Mouse (Mus musculus) thymus, adult 2 months (tissue): ENCODE measurements around the gene 5830411N06Rik. TPM values are rescaled to one million over a fixed set of nuclear protein-coding genes. Genes with fewer than 3 reads are reported as not detected.

Source experiments
- DNase-seq: peaks from one replicate; pipeline ENCODE4 v3.0.0; 2021
- H3K27ac ChIP-seq: fragments of 200-500 bp; 2 replicates; pipeline ENCODE4 v1.5.1; 2012; ENCODE audit warnings: low read length, control low read depth; ENCODE audit not compliant: control insufficient read depth, insufficient read depth
- H3K27me3 ChIP-seq: fragments of 200-500 bp; 2 replicates; pipeline ENCODE4 v1.6.1; 2012; ENCODE audit warnings: mild to moderate bottlenecking, low read length, moderate library complexity, mixed read lengths; ENCODE audit not compliant: control insufficient read depth, insufficient read depth
- H3K36me3 ChIP-seq: fragments of 200-500 bp; 2 replicates; pipeline ENCODE4 v1.6.1; 2012; ENCODE audit warnings: mild to moderate bottlenecking, low read length, moderate library complexity; ENCODE audit not compliant: control insufficient read depth, insufficient read depth
- H3K4me1 ChIP-seq: fragments of 200-500 bp; replicated peaks from 2 replicates; pipeline ENCODE4 v1.6.1; 2012; ENCODE audit warnings: low read length; ENCODE audit not compliant: control insufficient read depth, insufficient read depth
- H3K4me3 ChIP-seq: fragments of 200-500 bp; 2 replicates; pipeline ENCODE4 v1.5.1; 2012; ENCODE audit warnings: mild to moderate bottlenecking, low read length, control low read depth, moderate library complexity; ENCODE audit not compliant: control insufficient read depth, insufficient read depth
- CTCF ChIP-seq: fragments of 200-500 bp; IDR thresholded peaks from 2 replicates; pipeline ENCODE4 v1.5.1; 2012; ENCODE audit warnings: mild to moderate bottlenecking, control low read depth, low read length, moderate library complexity, borderline replicate concordance; ENCODE audit not compliant: control insufficient read depth, poor library complexity, insufficient read depth; ENCODE audit errors: extremely low read depth
- POLR2A ChIP-seq: fragments of 200-500 bp; IDR thresholded peaks from 2 replicates; pipeline ENCODE4 v1.6.1; 2012; ENCODE audit warnings: mild to moderate bottlenecking, low read length, control low read depth, moderate library complexity; ENCODE audit not compliant: control insufficient read depth, poor library complexity, insufficient read depth; ENCODE audit errors: extremely low read depth
- WGBS: fragments of 180-500 bp; shearing (Covaris S2); methylation state at CpG from one replicate; pipeline ENCODE4 v1.1.7; 2018; 5-methylcytosine and 5-hydroxymethylcytosine counted together
- polyA plus RNA-seq: library from polyadenylated mRNA; depleted of rRNA; stranded (reverse); fragments of >200 nt; gene quantifications from 2 replicates; pipeline ENCODE4 v1.2.3, GENCODE M21; 2012; rRNA removed

5830411N06Rik gene
- 21.4 and 23.9 TPM in 2 replicates for polyA plus RNA-seq

- WGBS: 80% methylated on average over 4 of the region's 4 CpGs
- TF ChIP-seq CTCF (no peak), POLR2A (no peak)
Observed at GRCm38 (mm10) chr7:140247216-140247615, at the start of gene 5830411N06Rik. TSS of gene 5830411N06Rik (plus strand) at chr7:140247284.

GRCm38 (mm10) chr7:140201090-140201489 is 46.0 kb upstream of the 5830411N06Rik start:
- 91% methylated on average over 4 of the region's 4 CpGs for WGBS
- H3K4me1 ChIP-seq: peaks cover 20% of the 10 kb centered on the region

More at GRCm38 (mm10) chr7:140247216-140247615, at the start of gene 5830411N06Rik:
- H3K4me3 ChIP-seq: no peak within 1 kb of the TSS
- H3K27ac ChIP-seq: no peak within 1 kb of the TSS
- H3K4me1 ChIP-seq: no peaks in the 10 kb centered on the region
- H3K27me3 ChIP-seq: no peaks in the 10 kb centered on the region
- DNase-seq: no peak
- H3K36me3 ChIP-seq: no peaks in the 10 kb centered on the region

GRCm38 (mm10) chr7:140205864-140206263 is 41.2 kb upstream of the 5830411N06Rik start, which contains the start of gene Olfr524:
TSS of gene Olfr524 (minus strand) at chr7:140205964.
- TF ChIP-seq POLR2A (no peak), CTCF (no peak)
- Histone ChIP-seq H3K4me3 (no peak within 1 kb of the TSS), H3K36me3 (no peaks in the 10 kb centered on the region), H3K27me3 (no peaks in the 10 kb centered on the region), H3K4me1 (peaks cover 39% of the 10 kb centered on the region), H3K27ac (peak within 1 kb of the TSS; percentile 54; the same call in 1 of the 2 replicates)
- DNase-seq: no peak

More at GRCm38 (mm10) chr7:140201090-140201489, 46.0 kb upstream of the 5830411N06Rik start:
- Histone ChIP-seq H3K4me3 (no peak overlapping the region), H3K27ac (no peak overlapping the region), H3K36me3 (no peaks in the 10 kb centered on the region), H3K27me3 (no peaks in the 10 kb centered on the region)
- no peak for TF ChIP-seq CTCF
- no peak for TF ChIP-seq POLR2A
- no peak for DNase-seq

GRCm38 (mm10) chr7:140206904-140207303 is 40.2 kb upstream of the 5830411N06Rik start:
- Histone ChIP-seq H3K36me3 (no peaks in the 10 kb centered on the region), H3K27ac (peak overlapping the region; percentile 54), H3K27me3 (no peaks in the 10 kb centered on the region), H3K4me3 (no peak overlapping the region), H3K4me1 (peaks cover 39% of the 10 kb centered on the region)
- WGBS: 8% methylated on average over 3 of the region's 3 CpGs
- DNase-seq: peak; percentile 19
- TF ChIP-seq POLR2A (no peak), CTCF (no peak)

- WGBS: 3% methylated on average over 8 of the region's 8 CpGs
Observed at GRCm38 (mm10) chr7:140208153-140208552, 38.9 kb upstream of the 5830411N06Rik start.

GRCm38 (mm10) chr7:140208677-140209076 is 38.4 kb upstream of the 5830411N06Rik start:
- Histone ChIP-seq H3K4me3 (no peak overlapping the region), H3K27ac (no peak overlapping the region), H3K27me3 (no peaks in the 10 kb centered on the region), H3K36me3 (no peaks in the 10 kb centered on the region), H3K4me1 (peaks cover 37% of the 10 kb centered on the region)
- WGBS: 31% methylated on average over 3 of the region's 3 CpGs
- TF ChIP-seq CTCF (no peak), POLR2A (no peak)
- DNase-seq: peak; percentile 23

More at GRCm38 (mm10) chr7:140208153-140208552, 38.9 kb upstream of the 5830411N06Rik start:
- Histone ChIP-seq H3K4me3 (no peak overlapping the region), H3K36me3 (no peaks in the 10 kb centered on the region), H3K27me3 (no peaks in the 10 kb centered on the region), H3K4me1 (peaks cover 36% of the 10 kb centered on the region), H3K27ac (no peak overlapping the region)
- DNase-seq: no peak
- TF ChIP-seq CTCF: no peak
- no peak for TF ChIP-seq POLR2A

GRCm38 (mm10) chr7:140213841-140214240 is 33.2 kb upstream of the 5830411N06Rik start:
- H3K27ac ChIP-seq: no peak overlapping the region
- H3K4me1 ChIP-seq: peaks cover 10% of the 10 kb centered on the region
- H3K4me3 ChIP-seq: no peak overlapping the region
- no peak for TF ChIP-seq CTCF
- TF ChIP-seq POLR2A: no peak
- H3K27me3 ChIP-seq: no peaks in the 10 kb centered on the region
- no peak for DNase-seq
- H3K36me3 ChIP-seq: no peaks in the 10 kb centered on the region
- 7% methylated on average over 5 of the region's 5 CpGs for WGBS
